Mouse (Mus musculus): Measurements from ENCODE around the gene Rbm25. TPM values are rescaled to one million over a fixed set of nuclear protein-coding genes. Genes with fewer than 3 reads are reported as not detected.

Gene Rbm25
- polyA plus RNA-seq, 1 experiment from 2014 or later, result 82.1 TPM

- peak; percentile 53; the same call in 1 of the 2 replicates for ATAC-seq (ENCODE audit: low read depth)
- Histone ChIP-seq H3K27me3 (ENCODE audit: control insufficient read depth, insufficient read depth, low read depth, low read length) (no peaks in the 10 kb centered on the region), H3K4me1 (ENCODE audit: control insufficient read depth, low read depth, low read length) (peaks cover 12% of the 10 kb centered on the region), H3K9ac (ENCODE audit: low read depth, low read length) (no peak overlapping the region), H3K4me2 (ENCODE audit: low read depth, low read length) (0 out of 2 replicates have a peak overlapping the region, but pooled peaks have one; percentile 18), H3K9me3 (replicated peaks; ENCODE audit: control insufficient read depth, low read length) (no peaks in the 10 kb centered on the region), H3K27ac (ENCODE audit: low read length) (no peak overlapping the region), H3K36me3 (ENCODE audit: control insufficient read depth, insufficient read depth) (0 out of 2 replicates have a peak, but pooled peaks cover 3% of the 10 kb centered on the region), H3K4me3 (ENCODE audit: low read depth, low read length) (no peak overlapping the region)
- 70% methylated on average over 7 of the region's 7 CpGs for WGBS (ENCODE audit: insufficient replicate concordance)
Observed at GRCm38 (mm10) chr12:83708160-83709092, 77.4 kb downstream of the Rbm25 start.

GRCm38 (mm10) chr12:83709934-83710333, 78.9 kb downstream of the Rbm25 start:
- Histone ChIP-seq H3K4me2 (ENCODE audit: low read depth, low read length) (no peak overlapping the region), H3K4me3 (ENCODE audit: low read depth, low read length) (no peak overlapping the region)
- 71% methylated on average over 2 of the region's 2 CpGs for WGBS (ENCODE audit: insufficient replicate concordance)

GRCm38 (mm10) chr12:83713749-83714148, 82.7 kb downstream of the Rbm25 start:
- Histone ChIP-seq H3K9me3 (replicated peaks; ENCODE audit: control insufficient read depth, low read length) (no peaks in the 10 kb centered on the region), H3K4me2 (ENCODE audit: low read depth, low read length) (no peak overlapping the region), H3K36me3 (ENCODE audit: control insufficient read depth, insufficient read depth) (peaks cover 7% of the 10 kb centered on the region), H3K27me3 (ENCODE audit: control insufficient read depth, insufficient read depth, low read depth, low read length) (no peaks in the 10 kb centered on the region), H3K4me3 (ENCODE audit: low read depth, low read length) (no peak overlapping the region), H3K27ac (ENCODE audit: low read length) (no peak overlapping the region), H3K9ac (ENCODE audit: low read depth, low read length) (no peak overlapping the region), H3K4me1 (ENCODE audit: control insufficient read depth, low read depth, low read length) (peaks cover 3% of the 10 kb centered on the region)
- ATAC-seq (ENCODE audit: low read depth), result no peak
- WGBS (ENCODE audit: insufficient replicate concordance), result 45% methylated on average over 2 of the region's 2 CpGs

More at GRCm38 (mm10) chr12:83709934-83710333, 78.9 kb downstream of the Rbm25 start:
- no peak overlapping the region for H3K27ac ChIP-seq (ENCODE audit: low read length)
- 0 out of 2 replicates have a peak, but pooled peaks cover 3% of the 10 kb centered on the region for H3K36me3 ChIP-seq (ENCODE audit: control insufficient read depth, insufficient read depth)
- peaks cover 12% of the 10 kb centered on the region for H3K4me1 ChIP-seq (ENCODE audit: control insufficient read depth, low read depth, low read length)
- no peaks in the 10 kb centered on the region for H3K9me3 ChIP-seq (replicated peaks; ENCODE audit: control insufficient read depth, low read length)
- no peak overlapping the region for H3K9ac ChIP-seq (ENCODE audit: low read depth, low read length)
- ATAC-seq (ENCODE audit: low read depth), result no peak
- H3K27me3 ChIP-seq (ENCODE audit: control insufficient read depth, insufficient read depth, low read depth, low read length), result no peaks in the 10 kb centered on the region

- peaks cover 7% of the 10 kb centered on the region for H3K36me3 ChIP-seq (ENCODE audit: control insufficient read depth, insufficient read depth)
- H3K4me1 ChIP-seq (ENCODE audit: control insufficient read depth, low read depth, low read length), result no peaks in the 10 kb centered on the region
- 84% methylated on average over 15 of the region's 15 CpGs for WGBS (ENCODE audit: insufficient replicate concordance)
- H3K9ac ChIP-seq (ENCODE audit: low read depth, low read length), result no peak overlapping the region
- H3K27ac ChIP-seq (ENCODE audit: low read length), result no peak overlapping the region
- no peak overlapping the region for H3K4me3 ChIP-seq (ENCODE audit: low read depth, low read length)
- no peaks in the 10 kb centered on the region for H3K9me3 ChIP-seq (replicated peaks; ENCODE audit: control insufficient read depth, low read length)
- no peak overlapping the region for H3K4me2 ChIP-seq (ENCODE audit: low read depth, low read length)
- no peak for ATAC-seq (ENCODE audit: low read depth)
- no peaks in the 10 kb centered on the region for H3K27me3 ChIP-seq (ENCODE audit: control insufficient read depth, insufficient read depth, low read depth, low read length)
Observed at GRCm38 (mm10) chr12:83716416-83717184, 85.6 kb downstream of the Rbm25 start.

GRCm38 (mm10) chr12:83719431-83719830, 88.4 kb downstream of the Rbm25 start:
- 92% methylated on average over 1 of the region's 1 CpGs for WGBS (ENCODE audit: insufficient replicate concordance)
- Histone ChIP-seq H3K4me3 (ENCODE audit: low read depth, low read length) (no peak overlapping the region), H3K27me3 (ENCODE audit: control insufficient read depth, insufficient read depth, low read depth, low read length) (no peaks in the 10 kb centered on the region), H3K4me1 (ENCODE audit: control insufficient read depth, low read depth, low read length) (no peaks in the 10 kb centered on the region), H3K9me3 (replicated peaks; ENCODE audit: control insufficient read depth, low read length) (no peaks in the 10 kb centered on the region), H3K4me2 (ENCODE audit: low read depth, low read length) (no peak overlapping the region), H3K36me3 (ENCODE audit: control insufficient read depth, insufficient read depth) (peaks cover 12% of the 10 kb centered on the region), H3K27ac (ENCODE audit: low read length) (no peak overlapping the region), H3K9ac (ENCODE audit: low read depth, low read length) (no peak overlapping the region)
- no peak for ATAC-seq (ENCODE audit: low read depth)

GRCm38 (mm10) chr12:83721281-83721680, 90.2 kb downstream of the Rbm25 start:
- no peak for ATAC-seq (ENCODE audit: low read depth)
- peaks cover 19% of the 10 kb centered on the region for H3K36me3 ChIP-seq (ENCODE audit: control insufficient read depth, insufficient read depth)
- WGBS (ENCODE audit: insufficient replicate concordance), result 68% methylated on average over 6 of the region's 6 CpGs
- H3K4me3 ChIP-seq (ENCODE audit: low read depth, low read length), result no peak overlapping the region
- H3K4me1 ChIP-seq (ENCODE audit: control insufficient read depth, low read depth, low read length), result no peaks in the 10 kb centered on the region
- H3K27ac ChIP-seq (ENCODE audit: low read length), result no peak overlapping the region
- no peak overlapping the region for H3K9ac ChIP-seq (ENCODE audit: low read depth, low read length)
- H3K27me3 ChIP-seq (ENCODE audit: control insufficient read depth, insufficient read depth, low read depth, low read length), result no peaks in the 10 kb centered on the region
- H3K9me3 ChIP-seq (replicated peaks; ENCODE audit: control insufficient read depth, low read length), result no peaks in the 10 kb centered on the region
- H3K4me2 ChIP-seq (ENCODE audit: low read depth, low read length), result no peak overlapping the region

- Histone ChIP-seq H3K4me2 (ENCODE audit: low read depth, low read length) (no peak overlapping the region), H3K9ac (ENCODE audit: low read depth, low read length) (no peak overlapping the region), H3K4me3 (ENCODE audit: low read depth, low read length) (no peak overlapping the region), H3K36me3 (ENCODE audit: control insufficient read depth, insufficient read depth) (peaks cover 15% of the 10 kb centered on the region), H3K27ac (ENCODE audit: low read length) (no peak overlapping the region), H3K9me3 (replicated peaks; ENCODE audit: control insufficient read depth, low read length) (no peaks in the 10 kb centered on the region), H3K27me3 (ENCODE audit: control insufficient read depth, insufficient read depth, low read depth, low read length) (no peaks in the 10 kb centered on the region), H3K4me1 (ENCODE audit: control insufficient read depth, low read depth, low read length) (no peaks in the 10 kb centered on the region)
- ATAC-seq (ENCODE audit: low read depth), result no peak
- whole genome bisulfite sequencing (ENCODE audit: insufficient replicate concordance), result 85% methylated on average over 3 of the region's 3 CpGs
Observed at GRCm38 (mm10) chr12:83723037-83723436, 92.0 kb downstream of the Rbm25 start.

GRCm38 (mm10) chr12:83726510-83727308, 95.7 kb downstream of the Rbm25 start:
- no peak overlapping the region for H3K4me3 ChIP-seq (ENCODE audit: low read depth, low read length)
- H3K9ac ChIP-seq (ENCODE audit: low read depth, low read length), result no peak overlapping the region
- no peaks in the 10 kb centered on the region for H3K9me3 ChIP-seq (replicated peaks; ENCODE audit: control insufficient read depth, low read length)
- 86% methylated on average over 12 of the region's 12 CpGs for WGBS (ENCODE audit: insufficient replicate concordance)
- H3K36me3 ChIP-seq (ENCODE audit: control insufficient read depth, insufficient read depth), result peaks cover 38% of the 10 kb centered on the region
- no peaks in the 10 kb centered on the region for H3K4me1 ChIP-seq (ENCODE audit: control insufficient read depth, low read depth, low read length)
- no peaks in the 10 kb centered on the region for H3K27me3 ChIP-seq (ENCODE audit: control insufficient read depth, insufficient read depth, low read depth, low read length)
- no peak for ATAC-seq (ENCODE audit: low read depth)
- no peak overlapping the region for H3K4me2 ChIP-seq (ENCODE audit: low read depth, low read length)
- H3K27ac ChIP-seq (ENCODE audit: low read length), result no peak overlapping the region
